Mouse (Mus musculus): ENCODE data around the gene Dhrs9.

Dhrs9 gene

DNA sequence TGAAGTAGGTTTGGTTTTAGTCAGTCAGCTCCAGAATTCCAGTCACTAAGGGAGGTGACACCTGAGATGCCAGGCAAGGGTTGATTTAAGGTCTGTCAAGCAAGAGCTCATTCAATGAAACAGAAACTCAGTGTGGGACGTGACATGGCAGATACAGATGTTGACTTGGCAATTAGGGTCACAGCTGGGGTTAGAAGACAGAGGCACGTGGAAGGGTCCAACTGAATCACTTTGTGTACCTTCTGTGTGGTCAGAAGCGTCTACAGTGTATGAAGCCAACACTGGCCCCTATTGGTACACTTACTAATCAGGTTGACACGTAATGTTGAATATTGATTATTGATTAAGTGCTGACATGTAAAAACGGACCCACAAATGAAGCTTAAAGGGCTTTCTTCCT is 44.6 kb downstream of the Dhrs9 start:
- DNase-seq, result no peak

DNA sequence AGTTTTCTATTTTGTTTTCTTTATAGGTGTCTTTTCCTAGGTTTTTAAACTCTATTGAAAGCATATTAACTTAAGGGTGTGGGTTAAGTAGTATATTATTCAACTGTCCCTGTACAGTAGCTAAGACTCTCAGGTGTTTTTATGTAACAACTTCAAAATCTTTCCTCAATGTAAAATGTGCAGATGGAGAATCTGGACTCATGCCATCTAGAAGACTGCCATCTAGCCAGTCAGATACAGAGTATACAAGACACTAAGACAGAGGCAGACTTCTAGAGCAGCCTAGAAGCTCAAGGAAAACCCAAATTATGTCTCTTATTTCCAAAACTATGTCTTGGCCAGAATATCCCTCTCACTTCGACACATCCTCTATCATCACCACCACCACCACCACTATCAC is 45.8 kb downstream of the Dhrs9 start:
- no peak for DNase-seq

DNA sequence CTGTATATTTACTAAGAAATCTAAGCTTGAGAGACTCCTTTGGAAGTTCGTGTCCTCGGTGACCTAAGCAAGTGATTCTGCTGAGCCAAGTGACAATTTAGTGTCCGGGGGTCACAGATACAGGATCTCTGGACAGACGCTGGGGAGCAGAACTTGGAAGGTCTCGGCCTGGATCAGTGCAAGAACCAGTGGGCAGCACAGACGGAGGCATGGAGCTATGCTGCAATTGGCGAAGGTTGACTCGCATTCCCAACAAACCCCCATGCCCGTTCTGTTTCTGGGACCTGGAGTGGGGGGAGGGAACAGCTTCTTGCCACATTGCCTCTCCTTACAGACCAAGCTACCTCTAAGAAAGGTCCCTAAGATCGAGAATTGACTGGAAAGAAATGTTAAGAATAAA is 46.9 kb downstream of the Dhrs9 start:
- no peak for DNase-seq

- peak in 1 of 2 experiments; percentile 37 for DNase-seq
These were observed 47.9 kb downstream of the Dhrs9 start for GRCm38 (mm10) chr2:69428116-69428515.

DNA sequence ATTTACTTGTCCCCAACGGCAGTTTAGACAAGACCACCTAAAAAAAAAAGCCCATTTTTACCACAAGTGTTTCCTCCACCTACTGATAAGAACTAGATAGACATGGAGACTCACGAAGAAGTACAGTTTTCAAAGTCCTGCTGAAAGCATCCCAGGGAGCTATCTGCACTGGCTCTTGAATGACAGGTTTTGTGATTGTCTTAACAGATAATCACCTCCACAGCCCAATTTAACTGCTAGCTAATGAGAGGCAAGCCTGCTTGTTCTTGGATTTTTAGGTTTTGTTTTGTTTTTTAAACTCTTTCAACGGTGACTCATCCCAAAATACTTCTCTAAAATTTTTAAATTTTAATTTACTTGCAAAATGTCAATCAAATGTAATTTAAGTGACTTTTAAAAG is 61.4 kb downstream of the Dhrs9 start:
- no peak for DNase-seq

DNA sequence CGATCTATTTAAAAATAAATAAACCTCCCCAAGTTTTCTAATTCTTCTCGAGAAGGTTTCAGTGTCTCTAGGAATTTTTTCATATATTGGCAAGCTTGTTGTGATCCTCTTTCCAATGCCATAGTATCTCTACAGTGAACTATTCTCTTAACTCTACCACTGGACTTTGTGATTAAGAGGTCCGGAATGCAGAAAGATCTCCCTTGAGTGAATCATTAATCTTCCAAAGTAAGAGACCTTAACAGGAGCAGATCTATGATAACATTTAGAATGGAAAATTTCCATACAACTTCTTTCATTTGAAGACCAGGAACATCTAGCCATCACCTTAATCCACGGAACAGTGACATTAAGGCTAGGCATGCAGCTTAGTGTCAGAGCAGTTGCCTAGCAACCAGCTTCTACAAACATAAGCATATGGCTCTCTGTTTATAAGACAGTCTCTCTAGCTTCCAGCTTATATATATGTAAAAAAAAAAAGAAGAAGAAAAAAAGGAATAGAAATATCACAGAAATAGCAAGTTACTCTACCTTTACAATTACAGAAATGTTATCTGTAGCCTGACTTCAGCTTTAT is 65.7 kb downstream of the Dhrs9 start:
- no peak for DNase-seq

- DNase-seq, result no peak
These were observed 68.3 kb downstream of the Dhrs9 start for GRCm38 (mm10) chr2:69448581-69448980.

DNA sequence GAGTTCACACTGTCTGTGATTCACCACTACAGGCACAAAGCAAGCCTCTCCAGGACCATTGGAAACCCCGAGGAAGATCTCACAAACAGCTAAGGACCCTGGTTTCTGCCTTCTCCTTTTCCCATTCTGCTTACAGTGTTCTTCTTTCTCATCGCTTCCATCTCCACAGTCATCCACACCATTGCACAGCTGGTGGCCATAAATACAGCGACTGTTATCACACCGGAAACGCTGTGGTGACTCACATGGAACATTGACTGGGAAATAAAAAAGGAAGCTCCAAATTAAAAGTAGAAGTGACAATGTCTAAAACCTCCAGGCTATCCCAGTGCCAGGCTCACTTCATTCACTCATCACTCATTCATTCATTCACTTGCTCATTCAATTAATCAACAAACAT is 70.9 kb downstream of the Dhrs9 start:
- no peak for DNase-seq

Measured in spleen, adult 18-20 months (tissue).